Mouse (Mus musculus): ENCODE data around the gene Gm21060. TPM values are rescaled to one million over a fixed set of nuclear protein-coding genes. Genes with fewer than 3 reads are reported as not detected.

Gm21060 gene
- polyA plus RNA-seq, 1 experiment from 2014 or later = not detected

Other genes with a start within 250 kb of the Gm21060 start
- gene Zfp950, start 156.2 kb downstream of the Gm21060 start, polyA plus RNA-seq (2015; fragmentation: Nextera tagmentation; extraction: Ambion mirVana) = 48.3 and 54.7 TPM in 2 replicates
- not detected in 2 replicates for gene Gm7102, start 120.8 kb downstream of the Gm21060 start, polyA plus RNA-seq (2015; fragmentation: Nextera tagmentation; extraction: Ambion mirVana)
- not detected in 2 replicates for gene Gm6020, start 113.2 kb downstream of the Gm21060 start, polyA plus RNA-seq (2015; fragmentation: Nextera tagmentation; extraction: Ambion mirVana)
- gene Csf2ra, start 68.6 kb downstream of the Gm21060 start, polyA plus RNA-seq (2015; fragmentation: Nextera tagmentation; extraction: Ambion mirVana) = 25.3 and 42.4 TPM in 2 replicates

Measured in forebrain, embryonic 16.5 days (tissue).